Mouse (Mus musculus): ENCODE results near the gene Klf11.
"Not testable (repeated sequence)": the region's sequence is repeated elsewhere in the genome, so short reads cannot be mapped to it uniquely, and the experiment has no call there.

Gene Klf11

DNA sequence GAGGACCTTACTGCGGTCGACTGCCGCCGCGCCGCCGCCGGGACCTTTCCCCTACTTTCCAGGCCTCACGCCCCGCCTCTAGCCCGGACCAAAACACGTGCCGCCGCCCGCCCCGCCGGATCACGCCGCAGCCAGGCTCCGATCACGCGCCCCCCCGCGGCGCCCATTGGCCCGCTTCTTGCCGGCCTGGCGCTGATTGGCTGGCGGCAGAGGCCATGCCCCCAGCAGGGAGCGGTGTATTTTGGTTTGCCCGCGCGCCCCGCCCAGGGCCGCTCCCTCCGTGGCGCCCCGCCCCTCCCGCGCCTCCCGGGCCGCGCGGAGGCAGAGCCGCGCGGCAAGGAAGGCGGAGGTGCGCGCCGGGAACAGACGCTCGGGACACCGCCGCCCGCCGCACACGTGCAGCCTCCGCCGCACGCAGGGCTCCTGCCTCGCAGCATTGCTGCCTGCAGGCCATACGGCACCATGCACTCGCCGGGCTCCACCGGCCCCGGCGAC lies at the start of gene Klf11:
Gene Klf11 (plus strand): TSS at position 212 of the 495 bp plus-strand sequence.
- peak; percentile 97 for DNase-seq (ENCODE audit: low read depth)

- peak; percentile 79 for DNase-seq (ENCODE audit: low read depth)
Measured at GRCm38 (mm10) chr12:24603266-24603665, 47.8 kb upstream of the Klf11 start.

DNA sequence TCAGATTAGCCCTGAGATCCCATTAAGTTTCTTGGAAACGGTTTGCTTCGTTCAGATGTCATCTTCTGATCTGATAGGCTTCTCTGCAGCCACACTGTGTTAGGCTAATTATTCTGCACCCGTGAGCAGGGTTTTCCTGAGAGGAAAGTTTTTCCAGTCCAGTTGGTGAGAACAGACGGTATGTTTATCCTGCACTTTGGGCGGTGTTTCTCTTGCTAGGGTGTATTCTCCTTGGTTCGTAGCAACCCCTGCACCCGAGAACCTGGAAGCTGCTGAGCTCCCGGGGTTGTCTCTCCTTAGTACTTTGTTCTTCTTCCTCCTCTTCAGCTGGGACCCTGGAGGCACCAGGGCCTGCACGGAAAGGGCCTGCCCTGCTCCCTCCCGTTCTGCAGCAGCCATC lies 44.9 kb upstream of the Klf11 start:
- no peak for DNase-seq (ENCODE audit: low read depth)

DNA sequence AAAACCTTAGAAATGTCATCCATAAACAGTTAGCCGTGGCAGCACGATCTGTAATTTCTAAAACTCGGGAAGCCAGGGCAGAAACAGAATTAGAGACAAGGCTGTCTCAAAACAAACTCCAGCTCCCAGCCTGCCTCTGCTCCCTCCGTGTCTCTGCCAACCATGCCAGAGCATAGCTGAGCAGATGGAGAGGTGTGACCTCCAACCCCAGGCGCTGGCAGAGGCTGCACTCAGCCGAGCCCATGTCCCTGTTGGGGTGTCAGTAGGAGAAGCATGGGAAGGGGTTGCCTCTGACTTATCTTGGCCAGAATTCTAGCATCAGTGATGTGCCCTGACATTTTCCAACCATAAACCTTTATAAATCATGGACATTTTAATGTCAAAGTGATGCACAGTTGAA lies 38.5 kb upstream of the Klf11 start:
- DNase-seq (ENCODE audit: low read depth): no peak

DNA sequence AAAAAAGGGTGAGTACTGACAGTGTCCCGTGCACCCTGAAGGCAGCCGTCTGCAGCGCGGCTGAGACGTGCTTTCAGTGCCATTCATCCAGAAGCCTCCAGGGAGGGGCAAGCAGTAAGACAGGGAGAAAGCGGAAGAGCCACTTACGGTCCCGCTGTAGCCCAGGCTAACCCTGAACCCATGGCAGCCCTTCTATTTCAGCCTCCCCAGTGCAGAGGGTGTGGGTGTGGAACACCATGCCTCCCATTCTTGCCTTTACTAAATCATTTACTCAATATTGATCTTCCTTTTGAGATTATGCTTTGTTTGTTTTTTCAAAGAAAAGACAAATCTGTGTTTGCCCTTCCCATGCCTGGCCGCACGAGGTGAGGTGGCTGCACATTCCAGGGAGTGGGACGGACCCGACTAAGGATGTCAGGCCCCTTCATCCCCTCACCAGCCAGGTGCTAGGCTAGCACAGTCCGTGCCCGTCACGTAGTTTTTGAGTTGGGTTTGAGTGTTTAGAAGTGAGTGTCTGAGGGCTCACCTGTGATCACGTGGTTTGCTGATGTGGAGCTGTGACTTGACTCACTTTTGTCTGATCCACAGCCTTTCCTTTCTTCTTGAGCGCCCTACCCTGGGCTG lies 36.5 kb upstream of the Klf11 start:
- no peak for DNase-seq (ENCODE audit: low read depth)

DNA sequence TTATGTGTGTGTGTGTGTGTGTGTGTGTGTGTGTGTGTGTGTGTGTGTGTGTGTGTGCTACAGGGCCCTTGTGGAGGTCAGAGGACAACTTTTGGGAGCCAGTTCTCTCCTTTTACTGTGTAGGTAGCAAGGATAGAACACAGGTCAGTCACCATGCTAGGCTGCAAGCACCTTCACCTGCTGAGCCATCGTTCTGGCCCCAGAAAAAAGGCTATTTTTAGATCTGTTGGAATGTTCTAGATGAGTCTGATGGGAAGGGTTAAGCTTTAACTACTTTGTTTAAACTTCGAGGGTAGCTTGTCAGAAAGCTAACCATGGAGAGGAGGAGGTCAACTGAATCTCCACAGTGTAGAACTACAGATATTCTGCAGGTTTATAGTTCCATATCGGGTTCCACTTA lies 35.9 kb upstream of the Klf11 start:
- DNase-seq (ENCODE audit: low read depth): no peak

GRCm38 (mm10) chr12:24619436-24619835 lies 31.6 kb upstream of the Klf11 start:
- DNase-seq (ENCODE audit: low read depth): no peak

DNA sequence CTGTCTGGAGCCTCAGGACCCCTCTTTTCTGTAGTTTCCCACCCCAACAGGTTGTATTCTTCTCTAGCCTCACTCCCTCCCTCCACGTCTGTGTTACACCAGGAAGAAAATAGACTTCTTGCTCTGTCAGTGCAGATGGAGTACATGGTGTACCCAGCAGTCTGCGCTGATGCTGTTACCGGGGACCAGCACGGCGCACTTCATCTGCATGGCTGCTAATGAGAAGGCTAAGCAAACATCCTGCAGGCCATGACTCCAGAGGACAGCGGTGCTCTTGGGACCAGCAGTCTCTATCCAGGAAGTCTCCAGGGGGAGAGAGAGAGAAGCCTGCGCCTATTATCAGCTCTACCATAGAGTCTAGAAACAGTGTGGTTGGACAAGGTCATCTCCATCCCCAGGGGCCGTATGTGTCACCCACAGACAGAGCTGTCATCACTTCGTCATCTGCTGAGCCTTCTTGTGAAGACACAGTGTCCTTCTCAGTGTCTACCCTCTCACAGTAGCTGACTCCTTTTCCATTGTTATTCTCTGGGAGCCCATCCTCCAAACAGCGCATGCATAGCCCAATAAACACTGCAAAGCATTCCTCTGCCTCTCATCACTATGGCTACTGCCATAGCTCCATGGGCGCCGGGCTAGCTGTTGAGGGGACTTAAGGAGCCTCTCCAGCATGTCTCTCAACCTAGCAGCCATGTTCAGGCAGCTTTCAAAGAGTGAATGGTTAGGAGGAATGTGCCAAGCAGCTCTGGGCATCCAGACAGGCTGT lies 27.4 kb upstream of the Klf11 start:
- no peak for DNase-seq (ENCODE audit: low read depth)

DNA sequence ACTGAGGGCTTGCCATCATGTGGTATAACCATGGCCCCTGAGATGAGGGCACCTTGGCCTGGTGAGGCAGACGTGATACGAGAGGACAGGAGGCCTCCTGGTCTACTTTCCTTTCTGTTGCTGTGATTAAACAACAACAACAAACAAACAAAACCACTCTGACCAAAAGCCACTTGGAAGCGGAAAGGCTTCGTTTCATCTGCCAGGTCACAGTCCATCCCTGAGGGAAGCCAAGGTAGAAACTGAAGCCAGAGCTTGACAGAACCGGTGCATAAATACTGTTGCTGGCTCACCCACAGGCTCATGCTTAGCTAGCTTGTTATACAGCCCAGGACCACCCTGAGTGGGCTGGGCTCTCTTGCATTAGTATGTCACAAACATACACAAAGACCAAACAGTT lies 24.7 kb upstream of the Klf11 start:
- DNase-seq (ENCODE audit: low read depth): no peak

- no peak for DNase-seq (ENCODE audit: low read depth)
Measured at GRCm38 (mm10) chr12:24627215-24627614, 23.9 kb upstream of the Klf11 start.

- DNase-seq (ENCODE audit: low read depth): peak; percentile 80
Measured at GRCm38 (mm10) chr12:24630220-24630619, 20.9 kb upstream of the Klf11 start.

GRCm38 (mm10) chr12:24632404-24632803 lies 18.7 kb upstream of the Klf11 start:
- DNase-seq (ENCODE audit: low read depth): peak; percentile 33

GRCm38 (mm10) chr12:24633753-24634191 lies 17.3 kb upstream of the Klf11 start:
- peak; percentile 79 for DNase-seq (ENCODE audit: low read depth)

GRCm38 (mm10) chr12:24634212-24634611 lies 16.9 kb upstream of the Klf11 start:
- no peak for DNase-seq (ENCODE audit: low read depth)

DNA sequence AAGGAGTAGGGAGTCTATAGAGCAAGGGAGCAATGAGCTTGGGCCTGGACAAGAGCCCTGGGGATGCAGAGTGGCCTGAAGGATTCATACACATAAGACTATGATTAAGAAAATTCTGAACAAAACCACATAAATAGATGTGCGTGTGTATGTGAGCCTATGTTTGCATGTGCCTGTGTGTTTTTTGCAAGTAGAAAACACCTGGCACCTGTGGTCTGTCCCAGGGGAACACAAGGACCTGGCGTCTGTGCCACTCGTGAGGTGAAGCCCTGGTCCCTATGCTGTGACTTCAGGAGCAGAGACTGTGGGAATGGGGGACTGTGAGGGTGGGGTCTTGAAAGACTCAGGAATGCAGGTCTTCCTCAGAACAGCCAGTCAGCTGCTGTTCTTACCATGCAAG lies 16.4 kb upstream of the Klf11 start:
- DNase-seq (ENCODE audit: low read depth): no peak

- DNase-seq (ENCODE audit: low read depth): not testable (repeated sequence)
Measured at GRCm38 (mm10) chr12:24638787-24639186, 12.3 kb upstream of the Klf11 start.

DNA sequence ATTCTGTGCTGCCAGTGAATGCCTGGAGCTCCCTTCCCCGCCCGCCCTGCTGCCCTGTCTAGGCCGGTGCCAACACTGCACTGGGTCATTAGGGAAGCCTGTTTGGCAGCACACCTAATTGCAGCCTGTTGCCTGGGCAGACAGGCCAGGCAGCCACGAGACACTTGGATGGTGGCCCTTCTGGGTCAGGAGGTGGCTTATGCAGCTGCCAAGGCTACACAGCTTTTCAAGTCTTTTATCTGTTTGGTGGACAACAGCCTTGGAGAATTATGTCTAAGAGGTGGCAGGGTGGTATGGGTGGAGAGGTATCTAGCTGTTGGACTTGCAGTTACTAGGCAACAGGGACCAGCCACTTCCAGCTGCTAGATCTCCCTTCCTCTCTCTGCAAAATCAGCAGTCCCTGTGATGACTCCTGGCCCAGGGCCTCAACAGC lies 8.7 kb upstream of the Klf11 start:
- no peak for DNase-seq (ENCODE audit: low read depth)

GRCm38 (mm10) chr12:24644125-24644571 lies 6.9 kb upstream of the Klf11 start:
- no peak for DNase-seq (ENCODE audit: low read depth)

DNA sequence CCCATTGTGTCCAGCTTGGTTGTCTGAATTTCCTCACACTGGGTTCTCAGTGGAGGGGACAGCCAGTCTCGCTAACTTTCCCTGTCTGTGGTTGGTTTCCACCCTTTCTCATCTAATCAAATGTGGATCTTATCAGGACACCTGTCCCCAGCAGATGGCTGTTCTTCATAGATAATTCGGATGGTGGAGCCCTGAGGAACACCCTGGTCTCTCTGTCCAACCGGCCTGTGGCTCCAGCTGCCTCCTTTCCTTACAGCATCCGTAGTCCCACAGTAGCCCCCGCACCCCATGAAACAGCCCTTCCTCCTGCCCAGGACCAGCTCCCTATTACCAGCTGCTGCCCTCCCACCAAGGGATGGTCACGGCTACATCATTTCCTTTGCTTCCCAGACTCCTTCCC lies 5.2 kb upstream of the Klf11 start:
- DNase-seq (ENCODE audit: low read depth): no peak

DNA sequence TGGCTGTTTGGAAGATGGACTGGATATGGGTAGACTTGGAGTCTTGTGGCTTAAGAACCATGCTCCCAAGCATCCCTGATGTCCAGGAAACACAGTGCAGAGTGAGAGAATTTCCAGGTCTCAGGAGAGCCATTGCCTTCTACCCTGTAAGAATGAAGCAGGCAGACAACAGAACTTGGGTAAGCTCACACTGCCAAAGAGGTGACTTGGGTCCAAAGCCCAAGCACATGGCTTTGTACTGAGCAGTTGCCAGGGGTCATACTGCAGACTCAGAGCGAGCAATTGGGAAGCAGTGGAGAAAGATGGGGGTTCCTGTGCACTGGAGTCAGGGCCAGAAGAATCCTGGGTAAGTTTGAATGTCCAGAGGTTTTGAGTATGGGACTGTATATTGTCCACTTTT lies 3.0 kb upstream of the Klf11 start:
- no peak for DNase-seq (ENCODE audit: low read depth)

- DNase-seq (ENCODE audit: low read depth): no peak
Measured at GRCm38 (mm10) chr12:24650415-24651062, 535 bp upstream of the Klf11 start.

GRCm38 (mm10) chr12:24651642-24652342 lies 718 bp downstream of the Klf11 start:
- peak; percentile 98 for DNase-seq (ENCODE audit: low read depth)

All from induced T-regulatory cell, adult 2 months (primary cell).